13 mouse cellular contexts compared by ENCODE assay signal in the genomic region with DNA sequence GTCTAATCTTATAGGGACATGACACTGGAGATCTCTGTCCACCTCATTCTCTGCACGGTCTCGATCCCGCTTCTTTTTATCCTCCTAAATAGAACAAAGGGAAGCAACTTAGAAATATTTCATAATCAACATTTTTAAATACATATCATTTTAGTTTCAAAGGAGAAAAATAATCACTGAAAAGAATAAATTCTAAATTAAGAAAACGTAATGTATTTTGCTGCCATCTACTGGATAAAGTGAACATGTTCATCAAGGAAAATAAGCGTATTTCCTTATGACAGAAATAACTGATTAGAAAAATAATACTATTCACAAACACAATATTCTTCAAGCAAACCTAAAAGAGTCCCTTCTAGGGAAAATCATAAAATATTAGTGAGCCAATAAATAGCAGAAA. TPM values are rescaled to one million over a fixed set of nuclear protein-coding genes. Genes with fewer than 3 reads are reported as not detected.
DNase-seq lines count a peak whose midpoint lies in the region; ATAC-seq and TF ChIP-seq lines count a peak whose summit lies in the region.
"Had no signal": no experiment of that assay in that cellular context is flagged by ENCODE, and none has a peak within 500 bp of the region (broad histone marks: within the 10 kb centered on the region; RNA-seq: fewer than 3 reads in every experiment).

No protein-coding gene starts in this region.

- no peak for DNase-seq in heart, adult 2 months
- DNase-seq in heart, postnatal 25 days (ENCODE audit: low spot score) = no peak
- DNase-seq in liver, postnatal 0 days = no peak
- DNase-seq in liver (no peak), A20 (ENCODE audit: low read depth, low spot score) (peak; percentile 15), Patski (ENCODE audit: low read depth, low spot score) (no peak)
- DNase-seq in right cerebral cortex, postnatal 36 days (ENCODE audit: low spot score in 2 of 2) = no peak
- DNase-seq in urinary bladder, adult 2 months (ENCODE audit: low spot score) = no peak
- DNase-seq: cerebellum, adult 18-20 months; gastrocnemius, postnatal 36 days; heart, postnatal 10 days; right cerebral cortex, postnatal 4 days had no signal

- peaks cover 6% of the 10 kb centered on the region for H3K4me1 ChIP-seq in heart, adult 2 months (ENCODE audit: control insufficient read depth, insufficient read depth, low read length)
- peaks cover 19% of the 10 kb centered on the region for H3K4me1 ChIP-seq in liver, postnatal 0 days (ENCODE audit: insufficient read depth)

- POLR2A ChIA-PET in Patski (lab: Charles Lee) = no interaction called here

- no peak overlapping the region for H3K4me3 ChIP-seq in heart, adult 2 months
- H3K4me3 ChIP-seq in liver, postnatal 0 days (ENCODE audit: low read depth, low read length) = no peak overlapping the region
- H3K4me3 ChIP-seq: embryonic facial prominence, embryonic 15.5 days had no signal

- no peak overlapping the region for H3K4me2 ChIP-seq in liver, postnatal 0 days (ENCODE audit: low read depth, low read length)
- H3K4me2 ChIP-seq: embryonic facial prominence, embryonic 15.5 days had no signal

- no peak overlapping the region for H3K9ac ChIP-seq in heart, adult 2 months (ENCODE audit: low read depth, low read length)
- no peak overlapping the region for H3K9ac ChIP-seq in liver, postnatal 0 days (replicated peaks)
- H3K9ac ChIP-seq: embryonic facial prominence, embryonic 15.5 days had no signal

- no peaks in the 10 kb centered on the region for H3K27me3 ChIP-seq in heart, adult 2 months (ENCODE audit: control insufficient read depth, insufficient read depth, low read length)
- no peaks in the 10 kb centered on the region for H3K27me3 ChIP-seq in liver, postnatal 0 days (ENCODE audit: insufficient read depth, low read length)
- no peaks in the 10 kb centered on the region for H3K27me3 ChIP-seq in Patski
- H3K27me3 ChIP-seq: embryonic facial prominence, embryonic 15.5 days had no signal

- no peaks in the 10 kb centered on the region for H3K9me3 ChIP-seq in liver, postnatal 0 days (ENCODE audit: low read length)
- H3K9me3 ChIP-seq: embryonic facial prominence, embryonic 15.5 days had no signal

- no peak for TF ChIP-seq EP300 in heart, adult 2 months (IDR thresholded peaks at IDR 0.05; ENCODE audit: insufficient read depth, low read depth, low read length)
- no peak for TF ChIP-seq EP300 in liver, postnatal 0 days (IDR thresholded peaks at IDR 0.05; ENCODE audit: low read depth)

- peak; percentile 74 for TF ChIP-seq CTCF in heart, adult 2 months (IDR thresholded peaks at IDR 0.05)
- TF ChIP-seq CTCF in liver, postnatal 0 days (IDR thresholded peaks at IDR 0.05; ENCODE audit: low read depth) = peak; percentile 33; the same call in 1 of the 2 replicates
- TF ChIP-seq CTCF in Patski (IDR thresholded peaks at IDR 0.05) = peak; percentile 40

- intact Hi-C loops in heart, adult 2 months (cut with DNase I) = loop anchor here (2.0 kb wide), 1 partner anchor 85 kb away; a partner anchor contains a TSS
- intact Hi-C loops in heart, postnatal 25 days (cut with DNase I) = loop anchor here (2.0 to 5.0 kb wide), 2 partner anchors 91 to 161 kb away; a partner anchor contains a TSS

- no peak for TF ChIP-seq POLR2A in heart, adult 2 months (IDR thresholded peaks at IDR 0.05; ENCODE audit: insufficient read depth, low read depth, low read length)

- in situ Hi-C loops in Patski (cut with MboI; ENCODE audit: low pct_unique_long_range_greater_than_20kb) = no loop called here

- WGBS in heart, adult 2 months = 70% methylated on average over 5 of the region's 5 CpGs
- WGBS in liver, postnatal 0 days (ENCODE audit: insufficient replicate concordance) = 79% methylated on average over 5 of the region's 5 CpGs

- ATAC-seq in liver, postnatal 0 days = no peak
- no peak for ATAC-seq in Patski

- H3K79me2 ChIP-seq in heart, adult 2 months (replicated peaks; ENCODE audit: control insufficient read depth, insufficient read depth, low read length) = peaks cover 2% of the 10 kb centered on the region; the same call in 1 of the 2 replicates

- CTCF ChIA-PET in Patski (lab: Charles Lee) = interaction anchor here (0.5 to 2.2 kb wide), 10 partner anchors 10 to 237 kb away, joined by 3 to 9 read pairs (median 4); no protein-coding TSS in a partner anchor

- H3K36me3 ChIP-seq in heart, adult 2 months (ENCODE audit: control insufficient read depth, insufficient read depth, low read length) = peaks cover 18% of the 10 kb centered on the region
- peaks cover 63% of the 10 kb centered on the region for H3K36me3 ChIP-seq in liver, postnatal 0 days (replicated peaks; ENCODE audit: insufficient read depth, low read length)

- H3K27ac ChIP-seq in heart, adult 2 months = no peak overlapping the region
- no peak overlapping the region for H3K27ac ChIP-seq in liver, postnatal 0 days (ENCODE audit: low read depth)
- H3K27ac ChIP-seq: embryonic facial prominence, embryonic 15.5 days had no signal

RNA-seq across cellular contexts. Expression of a gene that starts 4.0 kb away (rescaled TPM):
- 10 to 100 TPM; 78.9 to 79.0 TPM for total RNA-seq in heart, adult 2 months (2021)
- polyA plus RNA-seq in heart, adult 2 months (2012; rRNA removed) = 30.9 and 44.6 TPM in 2 replicates
- 10 to 100 TPM; 83.5 to 88.0 TPM for total RNA-seq in heart, postnatal 25 days (2021)
- polyA plus RNA-seq in liver, postnatal 0 days (2015; fragmentation: Nextera tagmentation; extraction: Ambion mirVana) = 25.3 and 29.1 TPM in 2 replicates
- 84.6 TPM for polyA plus RNA-seq in Patski (2021)
- polyA plus RNA-seq in urinary bladder, adult 2 months (2012; rRNA removed) = 45.6 and 46.4 TPM in 2 replicates
